Mouse (Mus musculus) hindbrain, embryonic 13.5 days (tissue): ENCODE measurements around the gene Htra2. TPM values are rescaled to one million over a fixed set of nuclear protein-coding genes. Genes with fewer than 3 reads are reported as not detected.

Source experiments
- ATAC-seq: fragments of 200-750 bp; cut with Nextera tagmentation; 2 replicates; pipeline ENCODE4 v1.8.0; 2017; ENCODE audit warnings: moderate TSS enrichment; ENCODE audit not compliant: low FRiP score
- H3K27ac ChIP-seq: fragments of 300-500 bp; sonication (generic); 2 replicates; pipeline ENCODE4 v1.5.1; 2015; ENCODE audit warnings: inconsistent platforms, mild to moderate bottlenecking, moderate library complexity
- H3K27me3 ChIP-seq: fragments of 300-500 bp; sonication (generic); 2 replicates; pipeline ENCODE4 v1.6.1; 2015; ENCODE audit warnings: mild to moderate bottlenecking, inconsistent platforms
- H3K36me3 ChIP-seq: fragments of 300-500 bp; sonication (generic); 2 replicates; pipeline ENCODE4 v1.6.1; 2015; ENCODE audit warnings: mild to moderate bottlenecking, inconsistent platforms
- H3K4me1 ChIP-seq: fragments of 300-500 bp; sonication (generic); replicated peaks from 2 replicates; pipeline ENCODE4 v1.6.1; 2015; ENCODE audit warnings: inconsistent platforms
- H3K4me2 ChIP-seq: fragments of 300-500 bp; sonication (generic); 2 replicates; pipeline ENCODE4 v1.6.1; 2015; ENCODE audit warnings: inconsistent platforms, mild to moderate bottlenecking, moderate library complexity
- H3K4me3 ChIP-seq: fragments of 300-500 bp; sonication (generic); 2 replicates; pipeline ENCODE4 v1.5.1; 2015; ENCODE audit warnings: mild to moderate bottlenecking, inconsistent platforms
- H3K9ac ChIP-seq: fragments of 300-500 bp; sonication (generic); 2 replicates; pipeline ENCODE4 v1.6.1; 2015; ENCODE audit warnings: mild to moderate bottlenecking, inconsistent platforms
- H3K9me3 ChIP-seq: fragments of 300-500 bp; sonication (generic); 2 replicates; pipeline ENCODE4 v1.6.1; 2016; ENCODE audit warnings: inconsistent platforms
- WGBS: fragments of 180-500 bp; shearing (Covaris S2); methylation state at CpG from one replicate; pipeline ENCODE4 v1.1.7; 2015; 5-methylcytosine and 5-hydroxymethylcytosine counted together
- polyA plus RNA-seq: library from polyadenylated mRNA; unstranded; fragments of >200 nt; fragmentation: Nextera tagmentation; extraction: Ambion mirVana; gene quantifications from 2 replicates; pipeline ENCODE4 v1.2.1, GENCODE M21; 2015

The Htra2 gene
- 68.6 and 74.6 TPM in 2 replicates for polyA plus RNA-seq

- Histone ChIP-seq H3K9me3 (no peaks in the 10 kb centered on the region), H3K27ac (peak within 1 kb of the TSS; percentile 92), H3K36me3 (peaks cover 39% of the 10 kb centered on the region), H3K4me3 (peak within 1 kb of the TSS; percentile 98), H3K9ac (peak within 1 kb of the TSS; percentile 95), H3K4me1 (peaks cover 31% of the 10 kb centered on the region), H3K4me2 (peak within 1 kb of the TSS; percentile 91), H3K27me3 (peaks cover 7% of the 10 kb centered on the region; the same call in 1 of the 2 replicates)
- peak; percentile 52; the same call in 1 of the 2 replicates for ATAC-seq
- under 1% methylated on average over 50 of the region's 50 CpGs for WGBS
These were observed at the start of gene Htra2 for GRCm38 (mm10) chr6:83054871-83055431. Gene Htra2, minus strand, starts transcription at chr6:83055273.

GRCm38 (mm10) chr6:83104158-83104557 is 49.1 kb upstream of the Htra2 start:
- H3K9me3 ChIP-seq, result no peaks in the 10 kb centered on the region
- peaks cover 3% of the 10 kb centered on the region; the same call in 1 of the 2 replicates for H3K27me3 ChIP-seq
- no peak overlapping the region for H3K9ac ChIP-seq
- 66% methylated on average over 4 of the region's 4 CpGs for whole genome bisulfite sequencing
- no peak overlapping the region for H3K27ac ChIP-seq
- no peak for ATAC-seq
- H3K4me1 ChIP-seq, result peaks cover 37% of the 10 kb centered on the region
- H3K36me3 ChIP-seq, result peaks cover 19% of the 10 kb centered on the region
- no peak overlapping the region for H3K4me2 ChIP-seq
- H3K4me3 ChIP-seq, result no peak overlapping the region

- peak overlapping the region; percentile 92 for H3K9ac ChIP-seq
- peak overlapping the region; percentile 98 for H3K4me2 ChIP-seq
- H3K4me3 ChIP-seq, result peak overlapping the region; percentile 80
- ATAC-seq, result no peak
- peaks cover 19% of the 10 kb centered on the region for H3K36me3 ChIP-seq
- H3K4me1 ChIP-seq, result peaks cover 32% of the 10 kb centered on the region
- H3K27me3 ChIP-seq, result peaks cover 3% of the 10 kb centered on the region; the same call in 1 of the 2 replicates
- H3K9me3 ChIP-seq, result no peaks in the 10 kb centered on the region
- H3K27ac ChIP-seq, result no peak overlapping the region
- WGBS, result 43% methylated on average over 11 of the region's 11 CpGs
These were observed 48.1 kb upstream of the Htra2 start for GRCm38 (mm10) chr6:83103130-83103650.

- H3K4me3 ChIP-seq, result peak overlapping the region; percentile 80
- peak; percentile 80 for ATAC-seq
- WGBS, result 1% methylated on average over 64 of the region's 74 CpGs
These were observed 46.8 kb upstream of the Htra2 start for GRCm38 (mm10) chr6:83101688-83102556.

GRCm38 (mm10) chr6:83101316-83101687 is 46.2 kb upstream of the Htra2 start, which contains the start of the genes Ccdc142 and Gm42688:
Gene Ccdc142, plus strand, starts transcription at chr6:83101601.
Gene Gm42688, plus strand, starts transcription at chr6:83101617.
- peak within 1 kb of the TSS; percentile 80 for H3K4me3 ChIP-seq
- peak; percentile 93 for ATAC-seq
- WGBS, result 0% methylated on average over 25 of the region's 25 CpGs

More at GRCm38 (mm10) chr6:83101688-83102556, 46.8 kb upstream of the Htra2 start:
- peaks cover 23% of the 10 kb centered on the region for H3K4me1 ChIP-seq
- peaks cover 13% of the 10 kb centered on the region for H3K36me3 ChIP-seq
- peaks cover 3% of the 10 kb centered on the region; the same call in 1 of the 2 replicates for H3K27me3 ChIP-seq
- H3K4me2 ChIP-seq, result peak overlapping the region; percentile 98
- H3K9ac ChIP-seq, result peak overlapping the region; percentile 92
- H3K27ac ChIP-seq, result peak overlapping the region; percentile 90
- H3K9me3 ChIP-seq, result no peaks in the 10 kb centered on the region

GRCm38 (mm10) chr6:83098411-83098810 is 43.3 kb upstream of the Htra2 start:
- WGBS, result 81% methylated on average over 2 of the region's 2 CpGs
- Histone ChIP-seq H3K9ac (no peak overlapping the region), H3K4me1 (peaks cover 20% of the 10 kb centered on the region), H3K36me3 (no peaks in the 10 kb centered on the region), H3K9me3 (no peaks in the 10 kb centered on the region), H3K27ac (no peak overlapping the region), H3K4me3 (no peak overlapping the region), H3K4me2 (no peak overlapping the region), H3K27me3 (peaks cover 15% of the 10 kb centered on the region)
- ATAC-seq, result no peak

More at GRCm38 (mm10) chr6:83101316-83101687, 46.2 kb upstream of the Htra2 start, which contains the start of the genes Ccdc142 and Gm42688:
- H3K27me3 ChIP-seq, result peaks cover 4% of the 10 kb centered on the region; the same call in 1 of the 2 replicates
- H3K4me2 ChIP-seq, result peak within 1 kb of the TSS; percentile 98
- H3K27ac ChIP-seq, result peak within 1 kb of the TSS; percentile 90
- H3K4me1 ChIP-seq, result peaks cover 23% of the 10 kb centered on the region
- H3K36me3 ChIP-seq, result peaks cover 9% of the 10 kb centered on the region; the same call in 1 of the 2 replicates
- peak within 1 kb of the TSS; percentile 92 for H3K9ac ChIP-seq
- H3K9me3 ChIP-seq, result no peaks in the 10 kb centered on the region

- H3K4me2 ChIP-seq, result no peak overlapping the region
- H3K4me1 ChIP-seq, result 0 out of 2 replicates have a peak, but pooled peaks cover 3% of the 10 kb centered on the region
- H3K4me3 ChIP-seq, result no peak overlapping the region
- H3K27ac ChIP-seq, result no peak overlapping the region
- no peak for ATAC-seq
- WGBS, result 44% methylated on average over 6 of the region's 6 CpGs
- peaks cover 35% of the 10 kb centered on the region for H3K27me3 ChIP-seq
- H3K9me3 ChIP-seq, result no peaks in the 10 kb centered on the region
- no peaks in the 10 kb centered on the region for H3K36me3 ChIP-seq
- no peak overlapping the region for H3K9ac ChIP-seq
These were observed 40.9 kb upstream of the Htra2 start for GRCm38 (mm10) chr6:83095968-83096367.

GRCm38 (mm10) chr6:83092416-83093127 is 37.5 kb upstream of the Htra2 start:
- peaks cover 4% of the 10 kb centered on the region for H3K4me1 ChIP-seq
- no peak overlapping the region for H3K4me2 ChIP-seq
- ATAC-seq, result no peak
- H3K36me3 ChIP-seq, result no peaks in the 10 kb centered on the region
- H3K27ac ChIP-seq, result no peak overlapping the region
- H3K27me3 ChIP-seq, result peaks cover 69% of the 10 kb centered on the region
- WGBS, result 43% methylated on average over 6 of the region's 6 CpGs
- H3K9ac ChIP-seq, result no peak overlapping the region
- no peak overlapping the region for H3K4me3 ChIP-seq
- H3K9me3 ChIP-seq, result no peaks in the 10 kb centered on the region

- Histone ChIP-seq H3K36me3 (no peaks in the 10 kb centered on the region), H3K9me3 (no peaks in the 10 kb centered on the region), H3K9ac (0 out of 2 replicates have a peak overlapping the region, but pooled peaks have one; percentile 55), H3K4me2 (peak overlapping the region; percentile 35; the same call in 1 of the 2 replicates), H3K27ac (no peak overlapping the region), H3K4me1 (peaks cover 14% of the 10 kb centered on the region), H3K27me3 (peaks cover 98% of the 10 kb centered on the region), H3K4me3 (no peak overlapping the region)
- WGBS, result 4% methylated on average over 9 of the region's 9 CpGs
- ATAC-seq, result no peak
These were observed 32.8 kb upstream of the Htra2 start for GRCm38 (mm10) chr6:83087926-83088260.

- 1% methylated on average over 47 of the region's 47 CpGs for WGBS
- H3K4me2 ChIP-seq, result peak overlapping the region; percentile 35
- peaks cover 98% of the 10 kb centered on the region for H3K27me3 ChIP-seq
- H3K4me1 ChIP-seq, result peaks cover 14% of the 10 kb centered on the region
- peak overlapping the region; percentile 17 for H3K4me3 ChIP-seq
- H3K27ac ChIP-seq, result no peak overlapping the region
- ATAC-seq, result no peak
- H3K36me3 ChIP-seq, result peaks cover 3% of the 10 kb centered on the region
- H3K9ac ChIP-seq, result 0 out of 2 replicates have a peak overlapping the region, but pooled peaks have one; percentile 55
- no peaks in the 10 kb centered on the region for H3K9me3 ChIP-seq
These were observed 32.3 kb upstream of the Htra2 start for GRCm38 (mm10) chr6:83087205-83087925.
